Comparison of ENCODE assay signal across 7 mouse cellular contexts in genomic region chr5:21614299-21614698, GRCm38 (mm10). TPM values are rescaled to one million over a fixed set of nuclear protein-coding genes. Genes with fewer than 3 reads are reported as not detected.
ATAC-seq lines count a peak whose summit lies in the region.
"Had no signal": no experiment of that assay in that cellular context is flagged by ENCODE, and none has a peak within 500 bp of the region (broad histone marks: within the 10 kb centered on the region; RNA-seq: fewer than 3 reads in every experiment).

No protein-coding gene starts in this region.

- ATAC-seq in common myeloid progenitor, adult 5-6 weeks (replicated peaks; ENCODE audit: low read depth, poor library complexity, severe bottlenecking): 0 out of 2 replicates have a peak, but pooled peaks have one; percentile 30
- peak; percentile 71 for ATAC-seq in erythroid progenitor cell, adult 5-6 weeks (replicated peaks; ENCODE audit: low FRiP score, poor library complexity, severe bottlenecking)
- ATAC-seq in hematopoietic stem cell, adult 5-6 weeks (replicated peaks in 1 of 2; ENCODE audit: insufficient read depth in 1 of 2, low FRiP score in 2 of 2, low TSS enrichment in 1 of 2, low read depth in 1 of 2, poor library complexity in 2 of 2, severe bottlenecking in 2 of 2): peak; percentile 36 to 49; a peak in 1 of 4 replicates
- ATAC-seq in megakaryocyte progenitor cell, adult 5-6 weeks (replicated peaks; ENCODE audit: poor library complexity): peak; percentile 45; the same call in 1 of the 2 replicates
- ATAC-seq in neutrophil, adult 5-6 weeks (ENCODE audit: extremely low read depth, insufficient number of reproducible peaks, low FRiP score, poor library complexity, severe bottlenecking): peak; percentile 56; the same call in 1 of the 2 replicates

RNA-seq across cellular contexts. Expression of gene Fbxl13, which starts 31.1 kb away (rescaled TPM):
- total RNA-seq in common myeloid progenitor, adult 5-6 weeks (2017): 1.8 and 2.7 TPM in 2 replicates
- total RNA-seq in erythroid progenitor cell, adult 5-6 weeks (2015; ENCODE audit: low replicate concordance): not detected in 2 replicates
- not detected in 2 replicates for total RNA-seq in erythroid progenitor cell, adult 5-6 weeks (2017; ENCODE audit: low replicate concordance)
- 0.56 TPM in 1 of 2 replicates, not detected in the other for total RNA-seq in hematopoietic stem cell, adult 5-6 weeks (2017)
- 0.12 and 0.44 TPM in 2 replicates for total RNA-seq in megakaryocyte progenitor cell, adult 5-6 weeks (2015)
- not detected in 2 replicates for total RNA-seq in megakaryocyte progenitor cell, adult 5-6 weeks (2017)
- not detected in 2 replicates for total RNA-seq in neutrophil, adult 5-6 weeks (2017)
- total RNA-seq: adrenal gland, postnatal 25 days; ES-E14 had no signal

RNA-seq across cellular contexts. Expression of gene Armc10, which starts 31.3 kb away (rescaled TPM):
- total RNA-seq in common myeloid progenitor, adult 5-6 weeks (2017): 68.0 and 73.7 TPM in 2 replicates
- total RNA-seq in erythroid progenitor cell, adult 5-6 weeks (2015; ENCODE audit: low replicate concordance): 4.6 and 6.8 TPM in 2 replicates
- total RNA-seq in erythroid progenitor cell, adult 5-6 weeks (2017; ENCODE audit: low replicate concordance): 4.5 and 5.9 TPM in 2 replicates
- 77.6 and 103 TPM in 2 replicates for total RNA-seq in hematopoietic stem cell, adult 5-6 weeks (2017)
- total RNA-seq in megakaryocyte progenitor cell, adult 5-6 weeks (2015): 51.9 and 52.8 TPM in 2 replicates
- total RNA-seq in megakaryocyte progenitor cell, adult 5-6 weeks (2017): 50.8 and 59.1 TPM in 2 replicates
- total RNA-seq in neutrophil, adult 5-6 weeks (2017): 39.9 and 42.7 TPM in 2 replicates

Comparison
In these comparisons a context has a peak if more than half of its experiments do, and no peak if none do; other contexts are left out.
1. Peak in every context shown above with its lines: ATAC-seq.